Mouse (Mus musculus): ENCODE data around the gene Lsm14a. TPM values are rescaled to one million over a fixed set of nuclear protein-coding genes. Genes with fewer than 3 reads are reported as not detected.

Gene Lsm14a
- total RNA-seq (2021), result 10 to 100 TPM; 82.9 to 83.7 TPM

- intact Hi-C loops (cut with DNase I), result no loop called here
Measured at GRCm38 (mm10) chr7:34393215-34393614, at the start of gene Lsm14a. TSS of gene Lsm14a (minus strand) at chr7:34393315.

GRCm38 (mm10) chr7:34438903-34439302, 45.8 kb upstream of the Lsm14a start:
- DNase-seq, result peak in 1 of 2 experiments; percentile 3
- intact Hi-C loops (cut with DNase I), result loop anchor here (1.0 to 10.0 kb wide), 3 partner anchors 218 to 546 kb away; partner anchors contain the start of gene Kctd15

More at GRCm38 (mm10) chr7:34393215-34393614, at the start of gene Lsm14a:
- no peak for DNase-seq

- intact Hi-C loops (cut with DNase I), result loop anchor here (10.0 kb wide), 1 partner anchor 551 kb away; no protein-coding TSS in a partner anchor
- DNase-seq, result no peak
Measured at GRCm38 (mm10) chr7:34433597-34433996, 40.5 kb upstream of the Lsm14a start.

GRCm38 (mm10) chr7:34421201-34421600, 28.1 kb upstream of the Lsm14a start:
- intact Hi-C loops (cut with DNase I), result no loop called here
- no peak for DNase-seq

GRCm38 (mm10) chr7:34407492-34407891, 14.4 kb upstream of the Lsm14a start:
- intact Hi-C loops (cut with DNase I), result loop anchor here (1.0 to 5.0 kb wide), 3 partner anchors 248 to 765 kb away; no protein-coding TSS in a partner anchor
- DNase-seq, result peak; percentile 53 to 54

- intact Hi-C loops (cut with DNase I), result no loop called here
- DNase-seq, result no peak
Measured at GRCm38 (mm10) chr7:34403876-34404275, 10.8 kb upstream of the Lsm14a start.

- DNase-seq, result no peak
- intact Hi-C loops (cut with DNase I), result no loop called here
Measured at GRCm38 (mm10) chr7:34400070-34400469, 7.0 kb upstream of the Lsm14a start.

- intact Hi-C loops (cut with DNase I), result no loop called here
- no peak for DNase-seq
Measured at GRCm38 (mm10) chr7:34398831-34399230, 5.7 kb upstream of the Lsm14a start.

- DNase-seq, result no peak
- intact Hi-C loops (cut with DNase I), result no loop called here
Measured at GRCm38 (mm10) chr7:34396791-34397190, 3.7 kb upstream of the Lsm14a start.

GRCm38 (mm10) chr7:34395761-34396160, 2.6 kb upstream of the Lsm14a start:
- DNase-seq, result no peak
- intact Hi-C loops (cut with DNase I), result no loop called here

- no peak for DNase-seq
- intact Hi-C loops (cut with DNase I), result no loop called here
Measured at GRCm38 (mm10) chr7:34394636-34395035, 1.5 kb upstream of the Lsm14a start.

- intact Hi-C loops (cut with DNase I), result no loop called here
- DNase-seq, result no peak
Measured at GRCm38 (mm10) chr7:34394091-34394490, 976 bp upstream of the Lsm14a start.

GRCm38 (mm10) chr7:34392335-34392734, 780 bp downstream of the Lsm14a start:
- no peak for DNase-seq
- intact Hi-C loops (cut with DNase I), result no loop called here

GRCm38 (mm10) chr7:34391711-34392110, 1.4 kb downstream of the Lsm14a start:
- no peak for DNase-seq
- intact Hi-C loops (cut with DNase I), result no loop called here

- intact Hi-C loops (cut with DNase I), result no loop called here
- DNase-seq, result peak; percentile 22 to 26
Measured at GRCm38 (mm10) chr7:34390834-34391155, 2.3 kb downstream of the Lsm14a start.

GRCm38 (mm10) chr7:34390111-34390833, 2.8 kb downstream of the Lsm14a start:
- intact Hi-C loops (cut with DNase I), result no loop called here
- no peak for DNase-seq

GRCm38 (mm10) chr7:34389277-34390085, 3.6 kb downstream of the Lsm14a start:
- intact Hi-C loops (cut with DNase I), result loop anchor here (5.0 to 10.0 kb wide), 2 partner anchors 77 to 1005 kb away; partner anchors contain the start of genes 4931406P16Rik, Cep89 and Faap24
- DNase-seq, result peak; percentile 95 to 96

- intact Hi-C loops (cut with DNase I), result loop anchor here (5.0 to 10.0 kb wide), 2 partner anchors 76 to 1006 kb away; partner anchors contain the start of genes 4931406P16Rik, Cep89 and Faap24
- DNase-seq, result peak; percentile 76 to 80
Measured at GRCm38 (mm10) chr7:34388445-34389276, 4.5 kb downstream of the Lsm14a start.

GRCm38 (mm10) chr7:34387784-34388444, 5.2 kb downstream of the Lsm14a start:
- DNase-seq, result no peak
- intact Hi-C loops (cut with DNase I), result loop anchor here (5.0 to 10.0 kb wide), 2 partner anchors 76 to 1007 kb away; partner anchors contain the start of genes 4931406P16Rik, Cep89 and Faap24

GRCm38 (mm10) chr7:34382803-34383202, 10.3 kb downstream of the Lsm14a start:
- no peak for DNase-seq
- intact Hi-C loops (cut with DNase I), result loop anchor here (10.0 kb wide), 1 partner anchor 1012 kb away; the partner anchor contains the start of genes Cep89 and Faap24

Measured in heart, postnatal 36 days (tissue).